Mouse (Mus musculus): Measurements from ENCODE around the gene Adamts7.

- TF ChIP-seq CTCF (IDR thresholded peaks at IDR 0.05; ENCODE audit: extremely low read depth, insufficient read depth, insufficient read length, insufficient replicate concordance) (no peak), POLR2A (IDR thresholded peaks at IDR 0.05; ENCODE audit: low read depth, low read length) (no peak)
These were observed 19.0 kb downstream of the Adamts7 start for GRCm38 (mm10) chr9:90181656-90182388.

Data from spleen, adult 2 months (tissue).